Mouse (Mus musculus) cerebellum, adult 2 months (tissue): ENCODE measurements around the gene Bfsp1.

Source experiments
- CTCF ChIP-seq: fragments of 200-500 bp; IDR thresholded peaks from 2 replicates; pipeline ENCODE4 v1.5.1; 2011; ENCODE audit warnings: low read depth, mild to moderate bottlenecking, control low read depth, low read length, moderate library complexity, borderline replicate concordance; ENCODE audit not compliant: insufficient read depth
- POLR2A ChIP-seq: fragments of 200-500 bp; IDR thresholded peaks from 2 replicates; pipeline ENCODE4 v1.6.1; 2011; ENCODE audit warnings: low read length, control low read depth, borderline replicate concordance; ENCODE audit not compliant: insufficient read depth

DNA sequence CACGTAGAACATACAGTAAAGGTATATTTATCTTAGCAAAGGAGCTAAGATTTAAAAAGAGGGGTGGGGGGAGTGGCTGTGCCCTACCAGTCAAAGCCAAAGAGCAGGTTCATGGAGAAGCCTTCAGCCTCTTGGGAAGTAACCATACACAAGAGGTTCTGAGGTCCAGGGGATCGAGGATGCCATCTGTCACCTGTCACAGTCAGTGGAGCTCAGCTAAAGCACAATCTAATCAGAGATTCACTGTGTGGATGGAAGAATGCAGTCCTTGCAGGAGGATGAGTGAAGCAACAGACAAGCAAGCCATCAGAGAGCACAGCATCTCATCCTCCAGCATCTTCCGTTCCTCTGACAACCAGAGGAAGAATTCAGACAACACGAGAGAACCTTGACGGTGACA, 73.1 kb downstream of the Bfsp1 start:
- TF ChIP-seq CTCF = no peak
- TF ChIP-seq POLR2A = no peak
